Mouse (Mus musculus) thymus, postnatal 36 days (tissue): ENCODE data around the gene Gabra5.

Experiments
- DNase-seq, 2 experiments: peaks; one replicate each; pipeline ENCODE4 v3.0.0; 2022; ENCODE audit warnings: mixed read lengths in 2 of 2

Gabra5 gene

DNA sequence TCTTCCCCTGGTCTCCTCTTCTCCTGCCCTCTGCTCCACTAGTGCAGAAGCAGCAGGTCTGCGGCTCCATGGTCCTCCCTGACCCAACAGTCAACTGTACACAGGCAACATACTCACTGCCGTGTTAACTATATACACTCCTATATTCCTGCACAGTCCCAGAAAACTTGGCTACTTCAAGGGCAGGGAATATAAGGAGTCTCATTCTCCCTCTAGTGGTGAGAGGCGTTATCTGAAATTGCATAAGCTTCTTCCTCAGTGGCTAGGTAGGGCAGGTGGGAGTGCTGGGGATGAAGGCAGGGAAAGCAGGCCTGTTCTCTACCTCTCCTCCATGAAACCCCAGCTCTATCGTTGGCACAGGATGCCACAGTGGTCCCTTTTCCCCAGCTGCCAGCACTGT is 125.7 kb downstream of the Gabra5 start:
- DNase-seq, result no peak

DNA sequence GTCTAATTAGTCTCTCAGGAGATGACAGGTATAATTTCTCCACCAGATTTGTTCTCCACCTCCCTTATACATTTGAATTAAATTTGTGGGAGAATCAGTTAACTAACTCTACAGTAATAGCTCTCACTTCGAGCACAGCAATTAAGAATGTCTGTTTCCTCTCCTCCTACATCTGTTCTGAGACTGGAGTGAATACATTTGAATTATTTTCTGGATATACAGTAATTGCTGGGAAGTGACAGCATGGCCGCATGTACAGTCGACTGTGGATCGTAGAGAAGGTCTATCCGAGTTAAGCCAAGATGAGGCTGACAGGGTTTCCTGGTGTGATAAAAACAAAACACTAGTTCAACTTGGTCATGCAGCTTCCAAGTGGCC is 143.9 kb downstream of the Gabra5 start:
- DNase-seq, result no peak

- DNase-seq, result no peak
Measured at GRCm38 (mm10) chr7:57365134-57366012, 144.5 kb downstream of the Gabra5 start.

GRCm38 (mm10) chr7:57363812-57364211 is 146.0 kb downstream of the Gabra5 start:
- DNase-seq, result no peak

GRCm38 (mm10) chr7:57357871-57358540 is 151.9 kb downstream of the Gabra5 start:
- DNase-seq, result no peak
